Mouse (Mus musculus): ENCODE results near the gene Slc50a1.

DNA sequence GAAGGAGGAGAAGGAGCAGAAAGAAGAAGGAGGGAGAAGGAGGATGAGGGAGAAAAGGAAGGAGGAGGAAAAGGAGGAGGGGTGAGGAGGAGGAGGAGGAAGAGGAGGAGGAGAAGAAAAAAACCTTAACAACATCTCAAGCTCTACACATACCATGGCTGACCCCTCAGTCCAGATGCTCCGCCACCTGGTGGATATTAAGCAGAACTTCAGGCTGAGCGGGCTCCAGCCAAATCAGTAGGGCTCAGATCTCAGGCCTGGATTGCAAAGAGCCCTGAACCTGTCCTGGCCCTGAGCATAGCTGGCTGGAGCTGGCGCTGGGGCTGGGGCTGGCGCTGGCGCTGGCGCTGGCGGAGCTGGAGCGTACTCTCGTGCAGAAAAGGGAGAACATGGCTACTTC lies 37.7 kb upstream of the Slc50a1 start:
- TF ChIP-seq EP300 (IDR thresholded peaks at IDR 0.05; ENCODE audit: low read depth), result no peak
- peak; percentile 87 for TF ChIP-seq CTCF (IDR thresholded peaks at IDR 0.05; ENCODE audit: low read depth)
